Mouse (Mus musculus) neural tube, embryonic 12.5 days (tissue): Measurements from ENCODE around the gene Gm20388. TPM values are rescaled to one million over a fixed set of nuclear protein-coding genes. Genes with fewer than 3 reads are reported as not detected.

Experiments used
- ATAC-seq: fragments of 200-750 bp; cut with Nextera tagmentation; 2 replicates; pipeline ENCODE4 v1.8.0; 2017; ENCODE audit warnings: low read depth, mild to moderate bottlenecking, moderate TSS enrichment, moderate library complexity; ENCODE audit not compliant: low FRiP score
- H3K27ac ChIP-seq: fragments of 300-500 bp; sonication (generic); 2 replicates; pipeline ENCODE4 v1.5.1; 2016
- H3K27me3 ChIP-seq: fragments of 300-500 bp; sonication (generic); replicated peaks from 2 replicates; pipeline ENCODE4 v1.6.1; 2016; ENCODE audit warnings: mild to moderate bottlenecking
- H3K36me3 ChIP-seq: fragments of 300-500 bp; sonication (generic); 2 replicates; pipeline ENCODE4 v1.6.1; 2016; ENCODE audit warnings: mild to moderate bottlenecking
- H3K4me1 ChIP-seq: fragments of 300-500 bp; sonication (generic); 2 replicates; pipeline ENCODE4 v1.6.1; 2016
- H3K4me2 ChIP-seq: fragments of 300-500 bp; sonication (generic); replicated peaks from 2 replicates; pipeline ENCODE4 v1.6.1; 2016; ENCODE audit warnings: mild to moderate bottlenecking
- H3K4me3 ChIP-seq: fragments of 300-500 bp; sonication (generic); 2 replicates; pipeline ENCODE4 v1.5.1; 2016
- H3K9ac ChIP-seq: fragments of 300-500 bp; sonication (generic); 2 replicates; pipeline ENCODE4 v1.6.1; 2016; ENCODE audit warnings: mild to moderate bottlenecking
- H3K9me3 ChIP-seq: fragments of 300-500 bp; sonication (generic); 2 replicates; pipeline ENCODE4 v1.6.1; 2016; ENCODE audit warnings: mild to moderate bottlenecking
- WGBS: fragments of 180-500 bp; shearing (Covaris S2); methylation state at CpG from one replicate; pipeline ENCODE4 v1.1.7; 2016; 5-methylcytosine and 5-hydroxymethylcytosine counted together
- polyA plus RNA-seq: library from polyadenylated mRNA; unstranded; fragments of >200 nt; fragmentation: Nextera tagmentation; extraction: Ambion mirVana; gene quantifications from 2 replicates; pipeline ENCODE4 v1.2.1, GENCODE M21; 2016

The Gm20388 gene
- polyA plus RNA-seq, 1 experiment from 2014 or later, result not detected

DNA sequence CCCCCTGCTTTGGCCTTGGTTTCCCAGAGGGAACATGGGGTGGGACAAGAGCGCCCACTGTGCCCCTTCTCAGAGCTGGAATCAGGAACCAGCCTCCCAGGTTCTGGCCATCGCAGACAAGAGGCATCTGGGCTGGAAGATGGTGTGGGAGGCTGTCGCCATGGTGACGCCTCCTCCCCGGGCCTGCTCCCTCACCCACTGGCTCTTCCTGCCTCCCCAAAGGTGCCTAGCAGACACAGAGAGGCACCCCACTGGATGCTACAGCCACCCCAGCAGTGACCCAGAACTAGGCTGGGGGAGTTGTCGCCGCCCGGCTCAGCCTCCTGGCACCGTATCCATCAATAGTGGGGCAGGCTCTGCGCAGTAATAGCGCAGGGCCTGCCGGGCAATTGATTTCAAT lies 530.1 kb downstream of the Gm20388 start:
- peaks cover 78% of the 10 kb centered on the region for H3K4me1 ChIP-seq

GRCm38 (mm10) chr8:120441637-120442036 lies 531.0 kb downstream of the Gm20388 start:
- H3K9me3 ChIP-seq, result no peaks in the 10 kb centered on the region
- H3K36me3 ChIP-seq, result no peaks in the 10 kb centered on the region
- H3K27me3 ChIP-seq, result no peaks in the 10 kb centered on the region
- H3K4me2 ChIP-seq, result 0 out of 2 replicates have a peak overlapping the region, but pooled peaks have one; percentile 12
- no peak overlapping the region; the same call in 1 of the 2 replicates for H3K27ac ChIP-seq
- H3K4me3 ChIP-seq, result no peak overlapping the region
- no peak overlapping the region for H3K9ac ChIP-seq
- H3K4me1 ChIP-seq, result peaks cover 71% of the 10 kb centered on the region
- WGBS, result 81% methylated on average over 6 of the region's 6 CpGs
- ATAC-seq, result no peak

More for the DNA sequence above, 530.1 kb downstream of the Gm20388 start:
- Histone ChIP-seq H3K4me3 (no peak overlapping the region), H3K27me3 (no peaks in the 10 kb centered on the region), H3K9me3 (no peaks in the 10 kb centered on the region), H3K9ac (0 out of 2 replicates have a peak overlapping the region, but pooled peaks have one; percentile 3), H3K4me2 (peak overlapping the region; percentile 28; the same call in 1 of the 2 replicates), H3K36me3 (no peaks in the 10 kb centered on the region), H3K27ac (no peak overlapping the region)
- ATAC-seq, result peak; percentile 25; the same call in 1 of the 2 replicates
- WGBS, result 51% methylated on average over 12 of the region's 12 CpGs

DNA sequence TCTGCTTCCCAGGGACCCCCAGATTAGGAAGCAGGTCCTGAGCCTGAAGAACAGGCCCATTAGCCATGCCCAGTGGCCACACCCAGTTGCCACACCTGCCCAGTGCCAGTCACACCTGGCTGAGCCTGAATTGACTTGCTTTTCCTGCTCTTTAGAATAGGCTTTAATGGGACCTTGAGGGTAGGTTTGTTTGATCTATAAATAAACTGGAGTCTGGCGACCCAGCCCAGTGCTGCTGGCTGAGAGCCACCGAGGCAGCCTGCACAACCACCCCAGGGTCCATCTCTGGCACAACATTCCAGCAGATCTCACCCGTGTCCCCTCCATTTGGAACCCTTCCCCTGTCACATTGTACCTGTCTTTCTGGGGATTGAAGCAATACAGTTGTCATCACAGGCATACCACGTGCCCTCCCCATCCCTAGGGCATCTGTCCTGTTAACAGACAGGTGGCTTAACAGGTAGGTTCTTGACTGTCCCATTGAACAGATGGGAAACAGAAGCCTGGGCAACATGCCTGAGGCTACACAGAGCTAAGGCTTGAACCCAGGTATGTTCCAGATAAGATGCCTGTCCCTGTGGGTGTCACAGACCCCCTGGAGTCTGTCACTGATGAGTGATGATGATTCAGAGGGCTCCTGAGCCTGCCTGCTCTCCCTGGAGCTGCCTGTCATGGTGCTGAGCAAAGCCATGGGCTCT lies 531.8 kb downstream of the Gm20388 start:
- Histone ChIP-seq H3K9ac (no peak overlapping the region), H3K27me3 (no peaks in the 10 kb centered on the region), H3K4me1 (peaks cover 64% of the 10 kb centered on the region), H3K4me3 (no peak overlapping the region), H3K9me3 (no peaks in the 10 kb centered on the region), H3K4me2 (no peak overlapping the region), H3K27ac (no peak overlapping the region), H3K36me3 (no peaks in the 10 kb centered on the region)
- WGBS, result 73% methylated on average over 4 of the region's 4 CpGs
- no peak for ATAC-seq

DNA sequence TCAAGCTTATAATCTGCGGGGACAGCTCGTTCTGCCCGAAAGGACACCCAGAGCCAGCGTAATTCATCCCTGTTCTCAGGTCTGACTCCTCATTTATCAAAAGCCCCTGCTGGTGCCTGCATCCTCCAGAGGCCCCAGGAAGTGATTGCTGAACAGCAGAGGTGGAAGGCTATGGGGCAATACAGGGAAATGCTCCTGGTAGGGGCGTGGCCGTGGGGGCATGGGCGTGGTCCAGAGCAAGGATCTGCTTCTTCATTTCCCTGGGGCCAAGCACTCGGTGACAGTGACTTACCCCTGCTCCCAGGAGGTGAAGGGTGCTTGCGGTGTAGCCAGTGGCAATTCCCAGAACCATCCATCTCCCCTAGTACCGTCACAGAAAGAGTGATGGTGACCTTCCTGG lies 534.6 kb downstream of the Gm20388 start:
- Histone ChIP-seq H3K36me3 (no peaks in the 10 kb centered on the region), H3K9me3 (no peaks in the 10 kb centered on the region), H3K27me3 (no peaks in the 10 kb centered on the region), H3K4me3 (no peak overlapping the region), H3K4me1 (peaks cover 64% of the 10 kb centered on the region), H3K9ac (no peak overlapping the region), H3K4me2 (no peak overlapping the region), H3K27ac (no peak overlapping the region)
- no peak for ATAC-seq
- 28% methylated on average over 10 of the region's 10 CpGs for WGBS

GRCm38 (mm10) chr8:120448131-120448530 lies 537.5 kb downstream of the Gm20388 start:
- Histone ChIP-seq H3K27me3 (no peaks in the 10 kb centered on the region), H3K27ac (0 out of 2 replicates have a peak overlapping the region, but pooled peaks have one; percentile 51), H3K4me2 (0 out of 2 replicates have a peak overlapping the region, but pooled peaks have one; percentile 10), H3K9me3 (no peaks in the 10 kb centered on the region), H3K4me1 (peaks cover 63% of the 10 kb centered on the region), H3K9ac (no peak overlapping the region), H3K4me3 (no peak overlapping the region), H3K36me3 (no peaks in the 10 kb centered on the region)
- peak; percentile 55 for ATAC-seq
- WGBS, result 13% methylated on average over 6 of the region's 6 CpGs

DNA sequence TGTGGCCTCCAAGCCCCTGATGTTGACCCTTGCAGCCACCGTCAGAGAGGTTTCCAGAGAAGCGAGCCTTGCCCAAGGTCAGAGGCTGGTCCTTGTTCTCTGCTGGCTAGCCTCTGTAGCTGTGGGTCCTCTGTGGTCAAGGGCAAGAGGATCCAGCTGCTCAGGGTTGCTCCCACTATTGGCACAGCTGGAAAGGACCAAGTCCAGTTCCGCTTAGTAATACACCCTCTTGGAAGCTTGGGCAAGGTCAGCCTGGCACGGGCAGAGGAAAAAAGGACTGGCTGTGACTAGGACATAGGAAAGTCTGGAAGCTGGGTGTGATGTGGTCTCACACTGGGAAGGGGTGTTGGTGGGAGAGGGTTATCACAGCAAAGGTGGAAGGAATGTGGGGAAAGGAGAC lies 538.5 kb downstream of the Gm20388 start:
- WGBS, result 78% methylated on average over 4 of the region's 4 CpGs
- no peaks in the 10 kb centered on the region for H3K27me3 ChIP-seq
- no peak overlapping the region for H3K9ac ChIP-seq
- peak overlapping the region; percentile 68 for H3K27ac ChIP-seq
- H3K9me3 ChIP-seq, result no peaks in the 10 kb centered on the region
- no peak for ATAC-seq
- H3K4me3 ChIP-seq, result no peak overlapping the region
- H3K36me3 ChIP-seq, result no peaks in the 10 kb centered on the region
- H3K4me2 ChIP-seq, result peak overlapping the region; percentile 45; the same call in 1 of the 2 replicates
- H3K4me1 ChIP-seq, result peaks cover 70% of the 10 kb centered on the region

- peaks cover 73% of the 10 kb centered on the region for H3K4me1 ChIP-seq
These were observed 539.0 kb downstream of the Gm20388 start for GRCm38 (mm10) chr8:120449608-120450031.

DNA sequence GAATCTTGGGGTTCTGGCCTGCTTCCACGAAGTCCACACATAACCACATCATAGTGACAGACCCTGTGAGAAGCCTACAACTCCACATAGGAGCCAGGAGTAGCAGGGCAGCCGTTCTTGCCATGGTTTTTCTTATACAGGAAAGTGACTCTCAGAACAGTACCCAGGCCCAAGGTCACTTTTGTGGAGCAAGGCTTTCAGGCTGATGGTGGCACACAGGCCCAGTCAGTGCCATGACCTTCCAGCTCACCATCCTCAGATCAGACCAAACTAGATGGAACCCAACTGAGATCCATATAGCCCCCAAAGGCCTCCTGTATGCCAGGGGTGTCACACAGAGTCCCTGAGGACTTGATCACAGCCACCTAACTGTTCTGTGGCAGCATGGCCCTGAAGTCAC lies 541.5 kb downstream of the Gm20388 start:
- no peak overlapping the region for H3K27ac ChIP-seq
- H3K36me3 ChIP-seq, result no peaks in the 10 kb centered on the region
- H3K4me3 ChIP-seq, result no peak overlapping the region
- 96% methylated on average over 2 of the region's 2 CpGs for WGBS
- no peaks in the 10 kb centered on the region for H3K9me3 ChIP-seq
- no peak for ATAC-seq
- no peak overlapping the region for H3K9ac ChIP-seq
- H3K4me1 ChIP-seq, result peaks cover 87% of the 10 kb centered on the region
- H3K4me2 ChIP-seq, result no peak overlapping the region
- H3K27me3 ChIP-seq, result no peaks in the 10 kb centered on the region

More at GRCm38 (mm10) chr8:120449608-120450031, 539.0 kb downstream of the Gm20388 start:
- ATAC-seq, result peak; percentile 69
- no peaks in the 10 kb centered on the region for H3K27me3 ChIP-seq
- H3K27ac ChIP-seq, result peak overlapping the region; percentile 68
- no peaks in the 10 kb centered on the region for H3K36me3 ChIP-seq
- peak overlapping the region; percentile 45 for H3K4me2 ChIP-seq
- H3K9ac ChIP-seq, result peak overlapping the region; percentile 40; the same call in 1 of the 2 replicates
- no peak overlapping the region for H3K4me3 ChIP-seq
- 4% methylated on average over 17 of the region's 17 CpGs for WGBS
- H3K9me3 ChIP-seq, result no peaks in the 10 kb centered on the region

GRCm38 (mm10) chr8:120454404-120454803 lies 543.8 kb downstream of the Gm20388 start:
- Histone ChIP-seq H3K4me3 (no peak overlapping the region), H3K9me3 (no peaks in the 10 kb centered on the region), H3K36me3 (no peaks in the 10 kb centered on the region), H3K4me2 (no peak overlapping the region), H3K9ac (no peak overlapping the region), H3K27ac (no peak overlapping the region), H3K4me1 (peaks cover 83% of the 10 kb centered on the region), H3K27me3 (no peaks in the 10 kb centered on the region)
- ATAC-seq, result no peak
- 75% methylated on average over 6 of the region's 6 CpGs for WGBS

GRCm38 (mm10) chr8:120460375-120460774 lies 549.7 kb downstream of the Gm20388 start:
- Histone ChIP-seq H3K27ac (peak overlapping the region; percentile 43; the same call in 1 of the 2 replicates), H3K9me3 (peaks cover 2% of the 10 kb centered on the region; the same call in 1 of the 2 replicates), H3K4me2 (no peak overlapping the region), H3K4me3 (no peak overlapping the region), H3K27me3 (no peaks in the 10 kb centered on the region), H3K9ac (no peak overlapping the region; the same call in 1 of the 2 replicates), H3K4me1 (peaks cover 75% of the 10 kb centered on the region), H3K36me3 (no peaks in the 10 kb centered on the region)
- peak; percentile 32 for ATAC-seq
- 31% methylated on average over 6 of the region's 6 CpGs for WGBS

DNA sequence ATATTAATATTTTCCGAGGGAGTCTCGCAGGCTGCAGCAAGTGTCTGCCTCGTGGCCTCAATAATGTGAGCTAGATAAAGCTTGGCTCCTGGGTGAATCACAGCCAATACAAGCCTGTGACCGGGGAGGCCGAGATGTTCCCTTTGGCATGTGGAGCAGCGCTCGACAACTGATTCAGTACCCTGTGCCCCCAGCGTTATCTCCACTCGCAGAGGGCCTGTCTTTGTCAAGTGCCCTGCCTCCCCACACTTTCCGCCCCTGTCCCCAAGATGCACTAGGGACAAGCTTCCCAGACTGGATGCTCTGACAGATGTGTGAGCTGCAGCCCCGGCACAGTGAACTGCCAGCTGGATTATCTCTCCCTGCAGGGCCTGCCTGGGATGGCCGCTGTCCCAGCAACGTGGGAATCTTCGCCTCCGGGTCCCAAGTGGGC lies 551.5 kb downstream of the Gm20388 start:
- Histone ChIP-seq H3K4me3 (no peak overlapping the region), H3K4me1 (peaks cover 75% of the 10 kb centered on the region), H3K36me3 (no peaks in the 10 kb centered on the region), H3K4me2 (peak overlapping the region; percentile 10; the same call in 1 of the 2 replicates), H3K27me3 (no peaks in the 10 kb centered on the region), H3K27ac (peak overlapping the region; percentile 17; the same call in 1 of the 2 replicates), H3K9ac (no peak overlapping the region), H3K9me3 (peaks cover 2% of the 10 kb centered on the region; the same call in 1 of the 2 replicates)
- WGBS, result 38% methylated on average over 15 of the region's 15 CpGs
- no peak for ATAC-seq

- no peak overlapping the region for H3K4me2 ChIP-seq
- H3K9me3 ChIP-seq, result peaks cover 2% of the 10 kb centered on the region; the same call in 1 of the 2 replicates
- H3K27ac ChIP-seq, result peak overlapping the region; percentile 17; the same call in 1 of the 2 replicates
- no peak for ATAC-seq
- no peak overlapping the region for H3K4me3 ChIP-seq
- H3K27me3 ChIP-seq, result no peaks in the 10 kb centered on the region
- no peaks in the 10 kb centered on the region for H3K36me3 ChIP-seq
- 77% methylated on average over 6 of the region's 6 CpGs for WGBS
- H3K4me1 ChIP-seq, result peaks cover 77% of the 10 kb centered on the region
- H3K9ac ChIP-seq, result no peak overlapping the region
These were observed 552.0 kb downstream of the Gm20388 start for GRCm38 (mm10) chr8:120462611-120463010.
